Mouse (Mus musculus) liver, embryonic 11.5 days (tissue): ENCODE data around the gene Etfa. TPM values are rescaled to one million over a fixed set of nuclear protein-coding genes. Genes with fewer than 3 reads are reported as not detected.

Experiments used
- ATAC-seq: fragments of 200-750 bp; cut with Nextera tagmentation; replicated peaks from 2 replicates; pipeline ENCODE4 v1.8.0; 2017; ENCODE audit warnings: moderate number of reproducible peaks, mild to moderate bottlenecking, moderate TSS enrichment, moderate library complexity; ENCODE audit not compliant: low FRiP score
- DNase-seq: peaks from one replicate; pipeline ENCODE4 v3.0.0-alpha.2; 2017; ENCODE audit warnings: low spot score
- H3K27ac ChIP-seq: fragments of 300-500 bp; sonication (generic); 2 replicates; pipeline ENCODE4 v1.5.1; 2014; ENCODE audit warnings: mild to moderate bottlenecking, low read depth, low read length, control low read depth
- H3K27me3 ChIP-seq: fragments of 300-500 bp; sonication (generic); replicated peaks from 2 replicates; pipeline ENCODE4 v1.6.1; 2014; ENCODE audit warnings: low read length, mixed read lengths; ENCODE audit not compliant: control insufficient read depth, insufficient read depth
- H3K36me3 ChIP-seq: fragments of 300-500 bp; sonication (generic); 2 replicates; pipeline ENCODE4 v1.6.1; 2014; ENCODE audit warnings: mild to moderate bottlenecking, low read length, moderate library complexity, mixed read lengths; ENCODE audit not compliant: control insufficient read depth, insufficient read depth
- H3K4me1 ChIP-seq: fragments of 300-500 bp; sonication (generic); replicated peaks from 2 replicates; pipeline ENCODE4 v1.6.1; 2014; ENCODE audit warnings: low read length, mixed read lengths; ENCODE audit not compliant: control insufficient read depth, insufficient read depth
- H3K4me2 ChIP-seq: fragments of 300-500 bp; sonication (generic); 2 replicates; pipeline ENCODE4 v1.6.1; 2014; ENCODE audit warnings: mild to moderate bottlenecking, control low read depth, moderate library complexity
- H3K4me3 ChIP-seq: fragments of 300-500 bp; sonication (generic); 2 replicates; pipeline ENCODE4 v1.5.1; 2014; ENCODE audit warnings: low read depth, low read length, control low read depth
- H3K9ac ChIP-seq: fragments of 300-500 bp; sonication (generic); 2 replicates; pipeline ENCODE4 v1.6.1; 2014; ENCODE audit warnings: low read depth, low read length, control low read depth
- H3K9me3 ChIP-seq: fragments of 300-500 bp; sonication (generic); 2 replicates; pipeline ENCODE4 v1.6.1; 2016; ENCODE audit warnings: low read length, inconsistent platforms, mixed read lengths; ENCODE audit not compliant: control insufficient read depth
- WGBS: fragments of 180-500 bp; shearing (Covaris S2); extraction: QIAGEN DNeasy Blood & Tissue Kit; methylation state at CpG from one replicate; pipeline ENCODE4 v1.1.7; 2014; 5-methylcytosine and 5-hydroxymethylcytosine counted together
- polyA plus RNA-seq: library from polyadenylated mRNA; unstranded; fragments of >200 nt; fragmentation: Nextera tagmentation; extraction: Ambion mirVana; gene quantifications from 2 replicates; pipeline ENCODE4 v1.2.1, GENCODE M21; 2014

The Etfa gene
- polyA plus RNA-seq, 1 experiment from 2014 or later, result 195 TPM

DNA sequence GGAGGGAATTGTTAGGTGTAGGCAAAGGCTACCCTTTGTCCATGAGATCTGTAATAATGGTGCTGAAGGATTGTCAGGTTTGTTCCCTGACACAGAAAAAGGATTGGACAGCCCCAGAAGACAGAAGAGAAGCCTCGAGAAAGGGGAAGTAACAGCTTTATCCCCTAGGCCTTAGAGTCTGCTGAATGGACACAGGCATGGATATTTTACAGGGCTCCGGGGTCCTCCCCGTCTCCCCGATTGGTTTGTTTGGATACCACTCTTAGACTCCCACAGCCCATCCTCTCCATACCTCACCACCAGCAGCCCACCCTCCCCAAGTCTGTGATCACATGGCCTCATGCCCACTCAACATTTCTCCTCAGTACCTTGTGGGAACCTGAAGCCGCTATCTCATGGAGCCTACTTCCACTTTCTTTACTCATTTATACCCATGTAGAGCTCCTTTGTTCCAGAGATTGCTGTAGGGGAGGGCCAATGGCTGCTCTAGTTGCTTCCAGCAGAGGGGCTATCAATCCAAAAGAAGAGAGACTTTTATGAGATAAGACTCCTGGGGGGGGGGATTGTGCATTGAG is 72.8 kb downstream of the Etfa start:
- Histone ChIP-seq H3K27ac (no peak overlapping the region), H3K4me1 (no peaks in the 10 kb centered on the region), H3K4me2 (no peak overlapping the region), H3K36me3 (no peaks in the 10 kb centered on the region), H3K4me3 (no peak overlapping the region), H3K9ac (no peak overlapping the region), H3K9me3 (no peaks in the 10 kb centered on the region), H3K27me3 (no peaks in the 10 kb centered on the region)
- ATAC-seq, result no peak
- DNase-seq, result peak; percentile 27
- WGBS, result 72% methylated on average over 5 of the region's 5 CpGs

DNA sequence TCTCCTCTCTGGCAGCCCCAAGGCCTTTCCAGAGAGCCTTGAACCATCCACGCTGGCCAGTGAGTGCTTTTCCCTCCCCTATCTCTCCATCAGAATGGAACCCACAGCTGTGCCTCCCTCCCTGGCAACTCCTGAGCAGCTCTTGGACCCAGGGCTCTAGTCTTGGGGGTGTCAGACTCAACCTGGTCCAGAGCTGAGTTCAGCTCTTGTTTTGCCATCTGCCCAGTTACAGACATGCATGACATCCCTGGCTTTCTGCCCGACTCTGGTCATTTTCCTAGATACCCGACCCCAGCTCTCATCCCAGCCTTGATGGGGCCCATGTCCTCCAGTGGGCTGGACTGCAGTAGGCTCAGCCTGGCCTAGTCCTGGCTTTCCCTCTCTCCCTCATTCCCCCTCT is 73.6 kb downstream of the Etfa start:
- ATAC-seq, result no peak
- WGBS, result 54% methylated on average over 3 of the region's 3 CpGs
- Histone ChIP-seq H3K4me3 (no peak overlapping the region), H3K9ac (no peak overlapping the region), H3K36me3 (no peaks in the 10 kb centered on the region), H3K4me1 (no peaks in the 10 kb centered on the region), H3K4me2 (no peak overlapping the region), H3K9me3 (no peaks in the 10 kb centered on the region), H3K27ac (no peak overlapping the region), H3K27me3 (no peaks in the 10 kb centered on the region)
- peak; percentile 15 for DNase-seq

DNA sequence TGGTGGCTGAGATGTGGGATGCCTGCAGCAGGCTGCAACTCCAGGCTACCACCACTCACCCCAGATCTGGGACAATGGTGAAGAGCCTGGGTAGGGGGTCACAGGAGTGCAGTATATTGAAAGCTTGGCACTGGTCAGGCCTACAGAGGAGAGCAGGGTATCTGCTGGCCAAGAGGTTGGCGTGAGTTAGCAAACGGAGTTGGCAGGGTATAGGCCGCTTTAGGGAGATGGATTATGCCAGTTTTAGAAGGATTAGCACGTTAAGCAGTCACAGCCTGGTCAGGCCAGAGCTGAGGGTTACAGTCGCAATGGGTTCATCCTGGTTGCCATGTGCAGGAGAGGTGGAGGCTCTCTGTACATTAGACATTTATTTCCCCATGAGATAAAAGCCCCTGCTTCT is 78.2 kb downstream of the Etfa start:
- WGBS, result 88% methylated on average over 5 of the region's 5 CpGs
- Histone ChIP-seq H3K4me3 (no peak overlapping the region), H3K4me2 (no peak overlapping the region), H3K9ac (no peak overlapping the region), H3K4me1 (0 out of 2 replicates have a peak, but pooled peaks cover 2% of the 10 kb centered on the region), H3K27me3 (no peaks in the 10 kb centered on the region; the same call in 1 of the 2 replicates), H3K36me3 (no peaks in the 10 kb centered on the region), H3K27ac (no peak overlapping the region), H3K9me3 (no peaks in the 10 kb centered on the region)
- ATAC-seq (no peak), DNase-seq (no peak)

DNA sequence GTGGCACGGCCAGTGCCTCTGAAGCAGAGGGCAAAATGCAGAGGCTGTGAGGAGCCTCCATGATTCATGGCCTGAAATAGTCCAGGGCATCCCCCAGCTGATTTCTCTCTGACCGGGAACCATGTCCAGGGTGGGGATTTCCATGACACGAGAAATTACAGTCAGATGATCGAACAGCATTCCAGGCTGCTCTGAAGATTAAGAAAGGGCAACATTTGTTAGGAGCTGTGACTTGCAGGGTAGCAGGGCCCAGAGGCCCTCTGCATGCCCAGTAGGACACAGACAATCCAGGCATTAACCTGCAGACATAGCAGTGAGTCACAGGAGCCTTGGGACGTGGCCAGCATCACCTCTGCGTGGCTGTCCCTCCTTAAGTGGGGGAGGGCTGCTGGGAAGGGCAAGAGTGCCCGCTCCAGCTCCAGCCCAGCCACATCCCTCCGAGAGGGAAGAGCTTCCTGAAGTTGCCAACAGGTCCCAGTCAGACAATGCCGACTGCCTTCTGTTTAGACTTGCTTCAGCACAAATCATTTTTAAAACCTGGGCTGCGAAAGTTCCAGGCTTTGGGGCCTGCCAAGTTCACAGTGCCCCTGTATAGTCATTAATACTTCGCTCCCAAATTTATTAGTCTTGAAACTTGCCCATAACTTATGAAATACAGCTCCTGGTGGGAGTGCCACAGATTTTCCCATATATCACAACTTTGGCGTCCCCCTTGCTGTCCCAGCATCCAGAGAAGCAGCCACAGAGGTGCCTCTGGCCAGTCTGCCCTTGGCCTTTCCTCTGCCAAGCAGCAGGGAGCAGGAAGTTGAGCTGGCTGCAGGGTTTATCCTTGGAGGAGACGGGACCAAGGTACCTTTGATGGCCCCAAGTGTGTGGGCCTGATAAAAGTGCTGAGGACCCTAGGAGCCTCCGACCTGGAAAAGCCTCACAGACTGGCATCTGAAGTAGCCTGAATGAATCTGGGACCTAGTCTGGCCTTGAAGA is 79.4 kb downstream of the Etfa start:
- Histone ChIP-seq H3K4me3 (no peak overlapping the region), H3K4me1 (0 out of 2 replicates have a peak, but pooled peaks cover 2% of the 10 kb centered on the region), H3K9ac (no peak overlapping the region), H3K27ac (no peak overlapping the region), H3K4me2 (no peak overlapping the region), H3K9me3 (no peaks in the 10 kb centered on the region), H3K27me3 (no peaks in the 10 kb centered on the region; the same call in 1 of the 2 replicates), H3K36me3 (no peaks in the 10 kb centered on the region)
- 65% methylated on average over 14 of the region's 14 CpGs for WGBS
- ATAC-seq (no peak), DNase-seq (no peak)

DNA sequence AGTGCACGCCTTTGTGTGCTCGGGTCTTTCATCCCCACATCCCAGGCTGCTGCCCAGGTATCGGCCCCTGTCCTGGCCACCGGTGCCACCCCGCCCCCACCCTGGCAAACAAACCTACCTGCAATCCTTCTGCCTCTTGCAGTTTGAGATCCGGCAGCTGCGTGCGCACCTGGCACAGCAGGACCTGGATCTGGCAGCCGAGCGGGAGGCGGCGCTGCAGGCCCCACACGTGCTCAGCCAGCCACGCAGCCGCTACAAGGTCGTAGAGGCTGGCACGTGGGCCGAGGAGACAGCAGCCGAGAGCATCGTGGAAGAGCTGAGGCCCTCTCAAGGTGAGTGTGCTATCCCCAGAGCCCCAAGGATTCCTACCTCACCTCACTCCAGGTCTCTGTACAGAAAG is 81.9 kb downstream of the Etfa start:
- no peaks in the 10 kb centered on the region; the same call in 1 of the 2 replicates for H3K27me3 ChIP-seq
- H3K4me1 ChIP-seq, result 0 out of 2 replicates have a peak, but pooled peaks cover 2% of the 10 kb centered on the region
- WGBS, result 21% methylated on average over 20 of the region's 20 CpGs
- DNase-seq (no peak), ATAC-seq (no peak)
- no peak overlapping the region for H3K4me3 ChIP-seq
- H3K36me3 ChIP-seq, result no peaks in the 10 kb centered on the region
- H3K9me3 ChIP-seq, result no peaks in the 10 kb centered on the region
- H3K4me2 ChIP-seq, result peak overlapping the region; percentile 40
- no peak overlapping the region for H3K27ac ChIP-seq
- H3K9ac ChIP-seq, result no peak overlapping the region

DNA sequence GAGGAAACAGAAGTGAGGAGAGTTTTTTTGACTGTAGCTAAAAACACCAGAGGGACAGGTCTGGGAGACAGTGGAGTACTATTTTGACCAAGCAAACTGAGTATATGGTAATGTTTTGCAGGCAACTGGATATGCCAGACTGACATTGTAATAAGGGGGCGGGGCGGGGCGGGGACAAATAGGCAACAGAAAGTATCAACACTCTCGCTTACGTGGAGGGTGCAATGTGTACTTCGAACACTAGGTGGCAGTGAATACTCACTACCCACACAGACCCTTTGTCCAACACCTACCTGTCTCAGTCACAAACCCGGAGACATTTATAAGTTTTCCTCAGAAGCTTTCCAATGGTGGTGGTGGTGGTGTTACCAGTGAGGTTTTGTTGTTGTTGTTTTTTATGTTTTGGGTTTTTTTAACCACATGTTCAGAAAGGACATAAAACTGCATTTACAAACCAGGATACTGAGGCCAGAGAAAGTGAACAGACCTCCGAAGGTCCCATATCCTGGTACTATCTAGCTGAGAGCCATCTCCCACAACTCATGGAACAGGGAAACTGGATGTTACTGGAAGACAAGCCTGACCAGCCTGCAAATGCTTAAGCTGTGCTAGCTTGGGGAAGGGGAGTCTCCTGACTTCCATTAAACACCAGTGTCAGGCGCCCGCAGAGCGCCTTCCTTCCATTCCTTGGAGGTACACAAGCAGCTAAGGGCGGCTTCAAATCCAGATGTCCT is 82.6 kb downstream of the Etfa start:
- no peaks in the 10 kb centered on the region for H3K9me3 ChIP-seq
- H3K27ac ChIP-seq, result no peak overlapping the region
- DNase-seq, result peak; percentile 48
- WGBS, result 33% methylated on average over 12 of the region's 12 CpGs
- H3K36me3 ChIP-seq, result no peaks in the 10 kb centered on the region
- H3K27me3 ChIP-seq, result no peaks in the 10 kb centered on the region; the same call in 1 of the 2 replicates
- 0 out of 2 replicates have a peak, but pooled peaks cover 2% of the 10 kb centered on the region for H3K4me1 ChIP-seq
- ATAC-seq, result peak; percentile 76
- peak overlapping the region; percentile 40 for H3K4me2 ChIP-seq
- H3K4me3 ChIP-seq, result no peak overlapping the region
- no peak overlapping the region for H3K9ac ChIP-seq

DNA sequence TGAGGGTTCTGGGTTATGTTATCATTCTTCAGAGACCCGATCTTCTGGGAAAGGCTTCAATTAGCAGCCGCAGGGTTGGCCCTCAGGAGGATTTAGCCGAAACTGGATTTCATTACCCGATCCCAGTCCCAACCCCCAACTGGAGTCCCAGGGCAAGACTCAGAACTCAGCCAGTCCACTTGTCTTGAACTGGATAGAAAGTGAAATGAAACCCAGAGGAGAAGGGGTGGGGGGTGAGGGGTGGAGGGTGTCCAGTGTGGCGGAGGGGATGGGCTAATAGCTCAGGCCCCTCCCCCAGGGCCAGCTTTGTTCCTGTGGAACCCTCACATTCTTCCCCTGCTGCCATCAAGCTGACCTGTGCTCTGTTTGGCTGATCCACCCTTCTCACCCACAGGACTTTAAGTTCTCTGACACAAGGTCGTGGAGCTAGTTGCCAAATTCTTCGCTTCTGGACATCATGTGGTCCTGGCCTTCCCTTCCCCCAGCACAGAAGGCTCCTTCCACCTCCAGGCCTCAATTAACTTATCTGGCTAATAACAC is 86.7 kb downstream of the Etfa start:
- ATAC-seq (no peak), DNase-seq (no peak)
- H3K9ac ChIP-seq, result no peak overlapping the region
- H3K4me2 ChIP-seq, result no peak overlapping the region
- no peaks in the 10 kb centered on the region for H3K9me3 ChIP-seq
- no peak overlapping the region for H3K27ac ChIP-seq
- no peaks in the 10 kb centered on the region for H3K27me3 ChIP-seq
- H3K4me3 ChIP-seq, result no peak overlapping the region
- WGBS, result 57% methylated on average over 7 of the region's 7 CpGs
- 0 out of 2 replicates have a peak, but pooled peaks cover 2% of the 10 kb centered on the region for H3K4me1 ChIP-seq
- H3K36me3 ChIP-seq, result no peaks in the 10 kb centered on the region
